Mouse (Mus musculus): ENCODE results near the gene Tacr3.

Gene Tacr3

DNA sequence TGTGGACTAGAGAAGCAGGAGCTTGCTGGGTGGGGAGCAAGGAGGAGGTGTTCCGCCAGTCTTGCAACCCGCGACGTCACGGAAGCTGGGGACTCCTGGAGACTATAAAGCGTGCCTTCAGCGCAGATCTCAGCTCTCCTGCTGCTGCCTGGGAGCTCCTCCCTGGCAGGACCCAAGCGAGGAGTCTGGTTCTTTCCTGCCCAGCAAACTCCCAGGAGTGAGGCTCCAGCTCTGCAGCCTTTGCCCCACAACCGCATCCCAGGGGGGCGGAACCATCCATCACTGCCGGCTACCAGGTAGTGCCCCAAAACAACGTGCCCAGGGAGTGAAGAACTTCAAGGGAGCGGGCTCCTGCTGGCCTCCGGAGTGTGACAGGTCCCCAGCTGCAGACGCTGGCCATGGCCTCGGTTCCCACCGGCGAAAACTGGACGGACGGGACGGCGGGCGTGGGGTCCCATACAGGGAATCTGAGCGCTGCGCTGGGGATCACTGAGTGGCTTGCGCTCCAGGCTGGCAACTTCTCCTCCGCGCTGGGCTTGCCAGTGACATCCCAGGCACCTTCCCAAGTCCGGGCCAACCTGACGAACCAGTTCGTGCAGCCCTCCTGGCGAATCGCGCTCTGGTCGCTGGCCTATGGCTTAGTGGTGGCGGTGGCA lies at the start of gene Tacr3:
Tacr3 (plus strand) TSS at position 133 of the 656 bp plus-strand sequence.
- DNase-seq (ENCODE audit: low read depth, low spot score) = no peak

DNA sequence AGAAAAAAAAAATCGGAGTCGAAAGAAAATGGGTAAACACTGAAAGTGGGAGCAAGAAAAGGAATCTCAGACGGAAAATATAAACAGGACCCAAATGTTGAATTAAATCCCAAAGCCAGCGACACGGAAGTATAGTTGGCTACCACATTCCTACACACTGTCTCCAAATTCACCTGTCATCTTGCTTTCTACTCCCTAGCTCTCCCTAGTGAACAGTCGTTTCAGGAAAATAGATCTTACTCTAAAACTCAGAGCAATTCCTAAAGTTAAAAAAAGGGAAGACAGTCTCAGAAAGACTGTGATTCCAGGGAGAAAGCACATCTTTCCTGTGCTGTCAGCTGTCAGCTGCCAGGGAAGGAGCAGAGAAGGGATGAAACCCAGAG lies 324 bp upstream of the Tacr3 start:
- no peak for DNase-seq (ENCODE audit: low read depth, low spot score)

DNA sequence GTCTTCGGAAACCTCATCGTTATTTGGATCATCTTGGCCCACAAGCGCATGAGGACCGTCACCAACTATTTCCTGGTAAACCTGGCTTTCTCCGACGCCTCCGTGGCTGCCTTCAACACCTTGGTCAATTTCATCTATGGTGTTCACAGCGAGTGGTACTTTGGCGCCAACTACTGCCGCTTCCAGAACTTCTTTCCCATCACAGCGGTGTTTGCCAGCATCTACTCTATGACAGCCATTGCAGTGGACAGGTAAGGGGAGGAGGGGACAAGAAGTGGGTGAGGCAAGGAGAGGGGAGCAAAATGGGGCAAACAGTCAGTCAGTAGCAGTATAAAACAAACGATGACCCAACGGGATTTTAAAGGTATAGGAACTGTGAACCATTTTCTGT lies 719 bp downstream of the Tacr3 start:
- DNase-seq (ENCODE audit: low read depth, low spot score) = no peak

DNA sequence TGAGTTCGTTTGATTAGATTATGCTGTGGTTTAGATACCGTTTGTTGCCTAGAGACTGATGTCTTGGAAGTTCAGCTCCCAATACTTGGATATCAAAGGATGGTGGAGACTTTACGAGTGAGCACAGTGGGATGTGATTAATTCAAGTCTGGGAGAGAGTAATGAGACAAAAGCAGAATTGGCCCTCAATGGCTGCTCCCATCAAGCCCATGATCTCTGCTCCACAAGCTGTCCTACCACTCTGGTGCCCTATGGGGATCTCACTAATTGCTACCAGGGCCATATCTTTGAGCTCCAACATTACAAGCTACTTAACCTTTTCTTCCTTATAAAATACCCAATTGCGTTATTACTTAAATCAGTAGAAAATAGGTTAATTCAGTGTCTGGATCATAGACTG lies 22.5 kb downstream of the Tacr3 start:
- no peak for DNase-seq (ENCODE audit: low read depth, low spot score)

DNA sequence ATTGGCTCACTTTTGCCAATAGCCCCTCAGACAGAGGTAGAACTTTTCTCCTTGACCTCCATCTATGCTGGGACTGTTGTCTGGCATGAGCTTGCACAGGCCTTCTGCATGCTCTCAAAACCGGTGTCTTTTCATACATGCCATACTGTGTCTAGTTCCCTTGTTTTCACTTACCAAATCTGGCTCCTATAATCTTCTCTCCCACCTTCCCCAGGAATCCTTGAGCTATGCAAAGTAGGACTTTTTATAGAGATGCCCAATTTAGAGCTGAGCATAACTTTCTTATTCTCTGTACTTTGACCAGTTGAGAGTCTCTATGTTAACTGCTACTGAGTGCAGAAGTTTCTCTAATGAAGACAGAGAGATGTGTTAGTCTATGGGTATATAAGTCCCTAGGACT lies 48.9 kb downstream of the Tacr3 start:
- no peak for DNase-seq (ENCODE audit: low read depth, low spot score)

DNA sequence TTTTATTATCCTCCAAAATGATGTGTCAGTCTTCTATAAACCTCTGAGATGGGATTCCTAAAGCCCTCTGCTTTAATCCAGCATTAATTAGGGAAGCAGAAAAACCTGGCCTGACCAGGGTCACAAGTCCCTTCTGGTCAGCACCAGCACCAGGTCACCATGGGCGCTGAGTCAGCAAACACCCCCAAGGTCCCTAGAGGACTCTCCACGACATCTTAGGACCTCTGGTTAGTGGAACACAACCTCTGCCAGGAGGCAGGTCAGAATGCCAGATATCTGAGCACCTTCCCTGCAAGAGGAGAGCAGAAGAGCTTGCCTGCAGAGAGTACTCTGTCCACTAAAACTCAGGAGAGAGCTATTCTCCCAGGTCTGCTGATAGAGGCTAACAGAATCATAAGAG lies 67.0 kb downstream of the Tacr3 start:
- no peak for DNase-seq (ENCODE audit: low read depth, low spot score)

DNA sequence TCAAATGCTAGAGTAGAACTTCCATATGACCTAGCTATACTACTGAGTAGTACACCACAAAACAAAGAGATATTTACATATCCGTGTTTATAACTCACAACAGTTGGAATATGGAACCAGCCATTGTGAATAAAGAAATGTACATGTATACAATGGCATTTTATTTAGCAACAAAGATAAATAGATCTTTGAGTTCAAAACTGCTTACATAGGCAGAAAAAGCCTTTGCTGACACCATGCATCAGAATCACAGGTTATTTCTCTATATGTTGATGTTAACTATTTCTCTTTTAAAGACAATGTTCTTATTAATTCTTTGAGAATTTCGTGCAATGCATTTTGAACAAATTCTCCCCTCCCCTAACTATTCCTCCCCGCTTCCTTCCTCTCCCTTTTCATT lies 80.1 kb downstream of the Tacr3 start:
- no peak for DNase-seq (ENCODE audit: low read depth, low spot score)

DNA sequence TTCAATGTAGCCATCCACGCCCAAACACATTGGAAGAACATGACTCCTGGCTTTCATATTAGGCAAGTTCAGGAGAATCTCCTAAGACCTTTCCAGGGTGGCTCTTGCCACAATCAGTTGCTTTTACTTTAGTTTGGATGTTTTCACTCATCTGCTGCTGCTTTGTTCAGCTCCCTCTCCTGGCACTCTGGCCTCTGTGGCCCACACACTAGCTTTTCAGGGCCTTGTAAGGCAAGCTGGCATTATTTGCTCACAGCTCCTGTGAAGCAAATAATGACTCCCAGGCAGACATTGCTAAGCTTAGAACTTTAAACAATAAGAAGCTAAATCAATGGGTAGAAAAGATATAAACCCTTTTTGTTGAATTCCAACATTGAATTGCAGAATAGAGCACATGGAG lies 105.9 kb downstream of the Tacr3 start:
- no peak for DNase-seq (ENCODE audit: low read depth, low spot score)

DNA sequence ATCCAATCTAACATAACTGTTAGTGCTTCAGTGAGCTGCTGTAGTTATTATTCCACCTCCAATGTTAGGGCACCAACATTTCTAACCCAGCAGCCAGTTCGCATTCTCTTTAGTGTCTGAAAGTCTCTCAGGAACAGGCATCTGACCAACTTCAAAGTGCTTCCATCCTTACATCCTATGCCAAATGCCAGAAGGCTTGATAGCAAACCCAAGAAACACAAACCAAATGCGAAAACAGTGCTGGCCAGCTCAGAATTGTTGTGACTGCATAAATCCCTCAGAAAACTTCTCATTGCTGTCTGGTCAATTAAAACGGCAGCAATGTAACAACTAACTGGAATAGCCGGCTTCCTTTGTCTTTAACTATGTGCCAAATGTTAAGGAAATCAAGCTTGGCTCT lies 106.7 kb downstream of the Tacr3 start:
- no peak for DNase-seq (ENCODE audit: low read depth, low spot score)

DNA sequence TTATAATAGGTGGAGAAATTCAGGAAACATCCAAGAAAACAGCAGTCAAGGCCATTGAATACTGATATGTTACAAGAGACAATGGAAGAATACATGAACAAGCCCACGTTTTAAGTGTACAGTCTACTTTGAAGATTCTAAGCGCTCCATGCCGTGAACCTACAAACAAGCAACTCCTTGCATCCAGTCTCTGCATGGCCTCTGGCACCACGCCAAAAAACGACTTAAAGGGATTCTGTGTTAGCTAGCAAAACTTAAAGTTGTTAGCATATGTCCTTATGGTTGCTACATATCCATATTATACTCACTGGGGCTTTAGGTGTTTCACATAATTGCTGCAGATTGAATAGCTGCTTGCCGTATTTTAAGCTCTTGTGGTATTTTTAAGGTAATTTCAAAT lies 134.7 kb downstream of the Tacr3 start:
- no peak for DNase-seq (ENCODE audit: low read depth, low spot score)

DNA sequence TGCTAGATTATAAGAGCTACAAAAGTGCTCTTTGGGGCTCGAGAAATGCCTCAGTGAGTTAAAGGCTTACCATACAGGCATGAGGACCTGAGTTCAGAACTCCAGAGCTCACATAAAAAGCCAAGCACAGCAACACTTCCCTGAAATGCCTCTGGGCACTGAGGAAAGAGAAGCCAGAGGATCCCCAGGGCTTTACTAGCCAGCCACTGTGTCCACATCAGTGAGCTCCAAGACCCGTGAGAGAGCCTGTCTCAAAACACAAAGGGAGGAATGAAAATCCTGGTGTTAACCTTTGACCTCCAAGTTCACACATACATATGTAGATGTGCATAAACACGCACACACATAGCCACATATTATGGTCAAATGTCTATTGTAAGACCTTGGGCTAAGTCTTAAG lies 150.1 kb downstream of the Tacr3 start:
- DNase-seq (ENCODE audit: low read depth, low spot score) = no peak

DNA sequence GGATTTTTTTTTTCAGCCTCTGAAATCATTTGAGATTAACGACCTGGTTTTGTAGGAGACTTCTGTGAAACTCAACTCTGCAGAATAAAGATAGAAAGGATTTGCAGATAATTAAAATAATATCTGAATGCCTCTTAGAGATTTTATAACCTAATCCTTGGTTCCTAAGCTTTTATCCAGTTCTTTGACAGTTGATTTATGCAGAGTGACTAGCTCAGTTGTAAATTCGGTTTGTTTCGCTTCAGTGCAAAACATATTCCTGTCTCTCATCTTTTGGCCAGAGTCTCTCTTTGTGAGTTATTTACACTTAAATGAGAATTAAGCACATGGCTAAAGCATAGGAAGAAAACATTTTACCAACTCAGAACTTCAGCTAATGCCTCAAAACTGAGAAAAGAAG lies 151.3 kb downstream of the Tacr3 start:
- no peak for DNase-seq (ENCODE audit: low read depth, low spot score)

Data from A20 (cell line).